Mouse (Mus musculus): ENCODE data around the gene Dhrs3. TPM values are rescaled to one million over a fixed set of nuclear protein-coding genes. Genes with fewer than 3 reads are reported as not detected.

Dhrs3 gene
- total and polyA plus RNA-seq, 2 experiments from 2014 or later = 39.0 to 45.0 TPM

DNA sequence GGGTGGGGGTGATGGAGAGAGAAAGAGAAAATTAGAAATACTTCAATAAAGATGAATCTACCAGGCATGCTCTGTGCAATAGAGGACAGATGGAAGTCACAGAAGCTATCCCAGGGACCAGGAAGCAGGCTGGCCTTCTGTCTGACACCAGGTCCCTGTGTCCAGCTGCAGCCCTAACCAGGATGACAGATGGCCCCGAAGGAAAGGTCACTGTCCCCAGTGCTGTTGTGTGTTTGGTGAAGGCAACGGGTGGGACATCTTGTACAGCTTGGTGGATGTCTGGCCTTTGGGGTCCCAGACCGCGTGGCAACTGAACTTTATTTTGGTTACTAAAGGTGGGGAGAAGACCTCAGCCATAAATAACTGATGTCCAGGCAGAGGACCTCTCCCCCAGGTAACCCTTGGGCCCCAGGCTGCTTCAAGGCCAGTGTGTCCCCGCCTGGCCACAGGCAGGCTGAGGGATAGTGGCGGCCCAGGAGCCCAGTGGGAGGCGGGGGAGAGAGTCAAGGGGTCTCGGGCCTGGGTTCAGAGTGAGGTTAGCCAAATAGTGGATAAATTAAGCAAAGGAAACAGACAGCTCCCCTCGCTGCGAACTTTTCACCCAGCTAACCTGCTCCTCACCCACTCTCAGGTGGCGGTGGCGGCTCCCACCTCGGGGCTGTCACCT lies 48.3 kb downstream of the Dhrs3 start:
- ATAC-seq (ENCODE audit: insufficient read depth, low read depth) = no peak
- no peak overlapping the region for H3K9ac ChIP-seq (replicated peaks; ENCODE audit: low read depth, low read length)
- 67% methylated on average over 13 of the region's 13 CpGs for WGBS

GRCm38 (mm10) chr4:144942433-144942832 lies 49.8 kb downstream of the Dhrs3 start:
- 89% methylated on average over 3 of the region's 3 CpGs for WGBS
- no peaks in the 10 kb centered on the region for H3K27me3 ChIP-seq (ENCODE audit: control insufficient read depth, insufficient read depth, low read length)
- TF ChIP-seq EP300 (IDR thresholded peaks at IDR 0.05; ENCODE audit: low read depth) (no peak), CTCF (IDR thresholded peaks at IDR 0.05; ENCODE audit: low read depth) (no peak)
- no peak overlapping the region for H3K4me2 ChIP-seq (ENCODE audit: low read depth, low read length)
- ATAC-seq (ENCODE audit: insufficient read depth, low read depth) (no peak), DNase-seq (ENCODE audit: low spot score) (no peak)
- H3K4me3 ChIP-seq (ENCODE audit: low read depth, low read length) = no peak overlapping the region
- peaks cover 9% of the 10 kb centered on the region for H3K4me1 ChIP-seq (ENCODE audit: control insufficient read depth, insufficient read depth)
- no peaks in the 10 kb centered on the region for H3K9me3 ChIP-seq (replicated peaks; ENCODE audit: control insufficient read depth, low read length)
- no peak overlapping the region for H3K27ac ChIP-seq (ENCODE audit: low read depth)
- no peak overlapping the region for H3K9ac ChIP-seq (replicated peaks; ENCODE audit: low read depth, low read length)
- no peaks in the 10 kb centered on the region for H3K36me3 ChIP-seq (replicated peaks; ENCODE audit: control insufficient read depth, insufficient read depth, low read length)

More for the DNA sequence above, 48.3 kb downstream of the Dhrs3 start:
- no peak overlapping the region for H3K4me3 ChIP-seq (ENCODE audit: low read depth, low read length)
- no peak overlapping the region for H3K4me2 ChIP-seq (ENCODE audit: low read depth, low read length)
- H3K27me3 ChIP-seq (ENCODE audit: control insufficient read depth, insufficient read depth, low read length) = no peaks in the 10 kb centered on the region
- H3K4me1 ChIP-seq (ENCODE audit: control insufficient read depth, insufficient read depth) = peaks cover 7% of the 10 kb centered on the region; the same call in 1 of the 2 replicates
- no peak overlapping the region for H3K27ac ChIP-seq (ENCODE audit: low read depth)
- H3K9me3 ChIP-seq (replicated peaks; ENCODE audit: control insufficient read depth, low read length) = no peaks in the 10 kb centered on the region
- H3K36me3 ChIP-seq (replicated peaks; ENCODE audit: control insufficient read depth, insufficient read depth, low read length) = no peaks in the 10 kb centered on the region
- TF ChIP-seq CTCF (IDR thresholded peaks at IDR 0.05; ENCODE audit: low read depth) = no peak
- no peak for DNase-seq (ENCODE audit: low spot score)

- Histone ChIP-seq H3K4me2 (ENCODE audit: low read depth, low read length) (no peak overlapping the region), H3K36me3 (replicated peaks; ENCODE audit: control insufficient read depth, insufficient read depth, low read length) (no peaks in the 10 kb centered on the region), H3K27me3 (ENCODE audit: control insufficient read depth, insufficient read depth, low read length) (no peaks in the 10 kb centered on the region), H3K27ac (ENCODE audit: low read depth) (no peak overlapping the region), H3K4me3 (ENCODE audit: low read depth, low read length) (no peak overlapping the region), H3K4me1 (ENCODE audit: control insufficient read depth, insufficient read depth) (peaks cover 17% of the 10 kb centered on the region), H3K9me3 (replicated peaks; ENCODE audit: control insufficient read depth, low read length) (no peaks in the 10 kb centered on the region), H3K9ac (replicated peaks; ENCODE audit: low read depth, low read length) (no peak overlapping the region)
- no peak for ATAC-seq (ENCODE audit: insufficient read depth, low read depth)
- WGBS = 45% methylated on average over 5 of the region's 5 CpGs
- TF ChIP-seq CTCF (IDR thresholded peaks at IDR 0.05; ENCODE audit: low read depth) = no peak
- no peak for TF ChIP-seq EP300 (IDR thresholded peaks at IDR 0.05; ENCODE audit: low read depth)
- no peak for DNase-seq (ENCODE audit: low spot score)
These were observed 50.6 kb downstream of the Dhrs3 start for GRCm38 (mm10) chr4:144943273-144943672.

DNA sequence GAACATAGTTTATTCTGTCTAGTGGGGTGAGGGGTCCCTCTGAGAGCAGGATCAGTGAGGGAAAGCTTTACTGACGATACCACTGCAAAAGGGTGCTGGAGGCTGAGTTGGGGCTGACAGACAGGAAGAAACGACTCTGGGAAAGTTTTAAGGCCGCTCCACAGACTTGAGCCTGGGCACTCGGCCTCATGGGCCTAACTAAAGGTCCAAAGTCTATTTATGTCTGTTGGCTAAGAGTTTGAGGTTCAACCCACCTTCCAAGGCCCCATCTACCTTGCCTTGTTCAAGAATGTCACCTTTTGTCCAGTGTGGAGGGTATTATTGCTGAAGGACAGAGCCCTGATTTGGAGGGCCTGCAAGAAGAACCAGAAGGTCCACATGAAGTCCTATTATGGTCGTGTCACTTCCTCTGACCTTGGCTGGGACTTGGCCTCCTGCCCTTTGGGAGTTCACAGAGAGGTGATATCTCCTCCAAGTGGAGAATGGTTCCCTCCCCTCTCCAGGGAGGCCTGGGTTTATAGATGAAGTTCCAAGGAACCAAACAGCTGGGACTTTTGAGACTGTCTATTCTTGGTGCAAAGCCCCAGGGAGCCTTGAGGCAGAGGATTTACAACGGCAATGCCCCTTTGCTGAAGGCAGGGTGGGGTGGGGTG lies 55.2 kb downstream of the Dhrs3 start:
- ATAC-seq (ENCODE audit: insufficient read depth, low read depth) = peak; percentile 66
- TF ChIP-seq CTCF (IDR thresholded peaks at IDR 0.05; ENCODE audit: low read depth) = no peak
- TF ChIP-seq EP300 (IDR thresholded peaks at IDR 0.05; ENCODE audit: low read depth) = no peak
- Histone ChIP-seq H3K4me1 (ENCODE audit: control insufficient read depth, insufficient read depth) (peaks cover 47% of the 10 kb centered on the region), H3K9me3 (replicated peaks; ENCODE audit: control insufficient read depth, low read length) (no peaks in the 10 kb centered on the region), H3K9ac (replicated peaks; ENCODE audit: low read depth, low read length) (no peak overlapping the region), H3K4me3 (ENCODE audit: low read depth, low read length) (no peak overlapping the region), H3K27me3 (ENCODE audit: control insufficient read depth, insufficient read depth, low read length) (no peaks in the 10 kb centered on the region), H3K36me3 (replicated peaks; ENCODE audit: control insufficient read depth, insufficient read depth, low read length) (no peaks in the 10 kb centered on the region), H3K4me2 (ENCODE audit: low read depth, low read length) (no peak overlapping the region), H3K27ac (ENCODE audit: low read depth) (peak overlapping the region; percentile 92)
- 26% methylated on average over 6 of the region's 6 CpGs for WGBS
- DNase-seq (ENCODE audit: low spot score) = peak; percentile 79

GRCm38 (mm10) chr4:144949441-144950326 lies 57.1 kb downstream of the Dhrs3 start:
- peak overlapping the region; percentile 36; the same call in 1 of the 2 replicates for H3K9ac ChIP-seq (replicated peaks; ENCODE audit: low read depth, low read length)
- TF ChIP-seq EP300 (IDR thresholded peaks at IDR 0.05; ENCODE audit: low read depth) (peak; percentile 58; the same call in 1 of the 2 replicates), CTCF (IDR thresholded peaks at IDR 0.05; ENCODE audit: low read depth) (no peak)
- 13% methylated on average over 9 of the region's 9 CpGs for WGBS
- ATAC-seq (ENCODE audit: insufficient read depth, low read depth) = peak; percentile 67
- no peaks in the 10 kb centered on the region for H3K36me3 ChIP-seq (replicated peaks; ENCODE audit: control insufficient read depth, insufficient read depth, low read length)
- H3K4me2 ChIP-seq (ENCODE audit: low read depth, low read length) = no peak overlapping the region
- H3K4me1 ChIP-seq (ENCODE audit: control insufficient read depth, insufficient read depth) = peaks cover 47% of the 10 kb centered on the region
- peak; percentile 77 for DNase-seq (ENCODE audit: low spot score)
- no peaks in the 10 kb centered on the region for H3K27me3 ChIP-seq (ENCODE audit: control insufficient read depth, insufficient read depth, low read length)
- H3K4me3 ChIP-seq (ENCODE audit: low read depth, low read length) = no peak overlapping the region
- peak overlapping the region; percentile 92 for H3K27ac ChIP-seq (ENCODE audit: low read depth)
- no peaks in the 10 kb centered on the region for H3K9me3 ChIP-seq (replicated peaks; ENCODE audit: control insufficient read depth, low read length)
